Mouse (Mus musculus): ENCODE results near the gene Snrnp40. TPM values are rescaled to one million over a fixed set of nuclear protein-coding genes. Genes with fewer than 3 reads are reported as not detected.

Gene Snrnp40
- total RNA-seq, 1 experiment from 2014 or later = 42.5 TPM

GRCm38 (mm10) chr4:130360238-130360590 lies 282 bp downstream of the Snrnp40 start:
- no peak; the same call in 1 of the 2 replicates for ATAC-seq (replicated peaks; ENCODE audit: insufficient number of reproducible peaks, low FRiP score, low TSS enrichment, poor library complexity, severe bottlenecking)

GRCm38 (mm10) chr4:130376675-130377074 lies 16.7 kb downstream of the Snrnp40 start:
- no peak for ATAC-seq (replicated peaks; ENCODE audit: insufficient number of reproducible peaks, low FRiP score, low TSS enrichment, poor library complexity, severe bottlenecking)

GRCm38 (mm10) chr4:130377500-130377899 lies 17.6 kb downstream of the Snrnp40 start:
- ATAC-seq (replicated peaks; ENCODE audit: insufficient number of reproducible peaks, low FRiP score, low TSS enrichment, poor library complexity, severe bottlenecking) = no peak

DNA sequence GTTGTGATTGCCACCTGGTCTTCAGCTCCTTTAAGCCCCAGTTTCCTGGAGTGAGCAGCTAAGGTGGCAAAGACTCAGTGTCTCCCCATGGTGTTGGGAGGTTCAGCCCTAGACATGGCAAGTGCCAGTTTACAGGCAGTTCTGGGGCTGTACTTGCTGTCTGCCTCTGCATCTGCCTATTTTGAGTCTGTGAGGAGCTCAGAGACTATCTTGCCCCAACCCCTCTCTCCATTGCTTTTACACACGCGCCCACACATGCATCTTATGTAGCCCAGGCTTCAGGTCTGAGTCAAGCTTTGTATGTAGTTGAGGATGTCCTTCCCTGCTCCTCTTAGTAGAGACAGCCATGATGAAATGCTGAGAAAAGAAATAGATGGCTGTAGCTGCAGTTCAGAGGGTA lies 19.2 kb downstream of the Snrnp40 start:
- no peak for ATAC-seq (replicated peaks; ENCODE audit: insufficient number of reproducible peaks, low FRiP score, low TSS enrichment, poor library complexity, severe bottlenecking)

DNA sequence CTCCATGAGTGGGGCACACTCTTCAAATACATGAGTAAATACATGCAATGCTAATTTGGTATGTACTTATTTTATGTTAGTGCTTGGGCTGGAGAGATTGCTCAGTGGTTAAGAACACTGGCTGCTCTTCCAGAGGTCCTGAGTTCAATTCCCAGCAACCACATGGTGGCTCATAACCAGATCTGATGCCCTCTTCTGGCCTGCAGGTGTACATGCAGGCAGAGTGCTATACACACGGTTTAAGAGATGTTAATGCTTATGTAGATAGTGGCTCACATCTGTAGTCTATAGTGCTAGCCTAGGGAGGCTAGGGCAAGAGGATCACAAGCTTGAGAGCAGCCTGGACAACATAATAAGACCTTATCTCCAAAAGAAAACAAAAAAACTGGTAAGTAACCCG lies 20.5 kb downstream of the Snrnp40 start:
- ATAC-seq (replicated peaks; ENCODE audit: insufficient number of reproducible peaks, low FRiP score, low TSS enrichment, poor library complexity, severe bottlenecking) = no peak

DNA sequence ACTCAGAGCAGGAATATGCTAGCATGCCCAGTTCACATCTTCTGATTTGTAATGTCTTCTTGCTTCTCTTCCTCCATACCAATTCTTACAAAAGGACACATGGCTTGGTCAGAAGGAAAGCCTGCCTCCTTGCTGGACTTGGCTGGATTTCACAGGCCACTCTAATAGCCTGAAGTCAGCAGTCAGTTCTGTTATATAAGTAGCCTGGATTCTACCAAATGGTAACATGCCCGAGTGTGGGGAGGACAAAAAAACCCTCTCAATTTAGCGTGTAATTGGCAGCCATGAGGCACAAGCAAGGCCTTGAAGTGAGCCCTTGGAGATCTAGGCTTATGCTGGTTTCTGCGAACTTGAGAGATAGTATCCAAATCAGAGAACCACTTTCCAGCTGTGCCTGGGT lies 27.3 kb downstream of the Snrnp40 start:
- ATAC-seq (replicated peaks; ENCODE audit: insufficient number of reproducible peaks, low FRiP score, low TSS enrichment, poor library complexity, severe bottlenecking) = no peak

DNA sequence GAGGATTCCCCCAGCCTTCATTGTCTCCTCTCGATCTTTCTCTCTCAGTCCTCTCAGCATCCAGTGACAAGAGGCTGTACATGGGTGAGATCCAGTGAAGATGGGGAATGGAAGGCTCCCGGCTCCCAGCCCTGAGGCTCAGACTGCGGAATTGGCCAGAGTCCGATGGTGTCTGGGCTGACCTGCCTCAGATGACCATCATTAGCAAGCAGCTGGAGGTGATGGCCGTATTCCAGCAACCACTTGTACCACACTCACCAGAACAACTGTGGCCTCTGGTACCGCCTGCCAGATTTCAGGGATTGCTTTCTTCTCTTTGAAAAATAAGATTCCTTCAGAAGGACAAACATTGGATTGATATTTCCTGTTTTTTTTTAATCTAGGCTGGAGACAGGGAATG lies 29.6 kb downstream of the Snrnp40 start:
- no peak for ATAC-seq (replicated peaks; ENCODE audit: insufficient number of reproducible peaks, low FRiP score, low TSS enrichment, poor library complexity, severe bottlenecking)

- no peak for ATAC-seq (replicated peaks; ENCODE audit: insufficient number of reproducible peaks, low FRiP score, low TSS enrichment, poor library complexity, severe bottlenecking)
Observed at GRCm38 (mm10) chr4:130389927-130390326, 30.0 kb downstream of the Snrnp40 start.

- ATAC-seq (replicated peaks; ENCODE audit: insufficient number of reproducible peaks, low FRiP score, low TSS enrichment, poor library complexity, severe bottlenecking) = no peak
Observed at GRCm38 (mm10) chr4:130391265-130391664, 31.3 kb downstream of the Snrnp40 start.

Other genes starting within 250 kb of the Snrnp40 start
- not detected in 3 replicates for gene Hcrtr1, start 220.8 kb upstream of the Snrnp40 start, total RNA-seq (2017)
- gene Tinagl1, start 185.0 kb upstream of the Snrnp40 start, total RNA-seq (2017) = not detected in 3 replicates
- not detected in 3 replicates for gene Gm853, start 137.7 kb upstream of the Snrnp40 start, total RNA-seq (2017)
- gene Serinc2, start 80.9 kb upstream of the Snrnp40 start, total RNA-seq (2017) = not detected in 3 replicates
- gene Fabp3, start 51.5 kb upstream of the Snrnp40 start, total RNA-seq (2017) = 1.0 TPM in 1 of 3 replicates, not detected in the others
- gene Gm10570, start 51.5 kb upstream of the Snrnp40 start, total RNA-seq (2017) = not detected in 3 replicates
- 43.9 to 83.9 TPM (median 83.8 TPM) in 3 replicates for gene Zcchc17, start 189 bp upstream of the Snrnp40 start, total RNA-seq (2017)
- not detected in 3 replicates for gene Nkain1, start 214.0 kb downstream of the Snrnp40 start, total RNA-seq (2017)